Mouse (Mus musculus): ENCODE results near the gene Fig4. TPM values are rescaled to one million over a fixed set of nuclear protein-coding genes. Genes with fewer than 3 reads are reported as not detected.

The Fig4 gene
- polyA plus RNA-seq, 1 experiment from 2014 or later: 36.4 TPM

GRCm38 (mm10) chr10:41214083-41214482 lies 89.0 kb downstream of the Fig4 start:
- H3K36me3 ChIP-seq (ENCODE audit: control insufficient read depth, insufficient read depth, low read length): no peaks in the 10 kb centered on the region
- no peaks in the 10 kb centered on the region for H3K27me3 ChIP-seq (ENCODE audit: control insufficient read depth, insufficient read depth, low read length)
- 90% methylated on average over 3 of the region's 3 CpGs for WGBS
- H3K4me1 ChIP-seq (ENCODE audit: control insufficient read depth, insufficient read depth, low read length): no peaks in the 10 kb centered on the region
- no peak for ATAC-seq (ENCODE audit: low read depth)
- H3K4me2 ChIP-seq (ENCODE audit: low read depth, low read length): no peak overlapping the region
- H3K9me3 ChIP-seq (ENCODE audit: control insufficient read depth, low read length): no peaks in the 10 kb centered on the region
- no peak overlapping the region for H3K9ac ChIP-seq (replicated peaks; ENCODE audit: low read depth, low read length)
- no peak overlapping the region for H3K27ac ChIP-seq (ENCODE audit: low read depth, low read length)
- H3K4me3 ChIP-seq (ENCODE audit: low read depth, low read length): no peak overlapping the region

- no peaks in the 10 kb centered on the region for H3K4me1 ChIP-seq (ENCODE audit: control insufficient read depth, insufficient read depth, low read length)
- WGBS: 74% methylated on average over 4 of the region's 4 CpGs
- no peaks in the 10 kb centered on the region for H3K9me3 ChIP-seq (ENCODE audit: control insufficient read depth, low read length)
- H3K36me3 ChIP-seq (ENCODE audit: control insufficient read depth, insufficient read depth, low read length): no peaks in the 10 kb centered on the region
- H3K27ac ChIP-seq (ENCODE audit: low read depth, low read length): no peak overlapping the region
- H3K4me3 ChIP-seq (ENCODE audit: low read depth, low read length): no peak overlapping the region
- H3K9ac ChIP-seq (replicated peaks; ENCODE audit: low read depth, low read length): no peak overlapping the region
- no peak overlapping the region for H3K4me2 ChIP-seq (ENCODE audit: low read depth, low read length)
- H3K27me3 ChIP-seq (ENCODE audit: control insufficient read depth, insufficient read depth, low read length): no peaks in the 10 kb centered on the region
- ATAC-seq (ENCODE audit: low read depth): 0 out of 2 replicates have a peak, but pooled peaks have one; percentile 49
Observed at GRCm38 (mm10) chr10:41209538-41209937, 93.5 kb downstream of the Fig4 start.

- H3K4me2 ChIP-seq (ENCODE audit: low read depth, low read length): no peak overlapping the region
- no peak overlapping the region for H3K9ac ChIP-seq (replicated peaks; ENCODE audit: low read depth, low read length)
- H3K27me3 ChIP-seq (ENCODE audit: control insufficient read depth, insufficient read depth, low read length): no peaks in the 10 kb centered on the region
- WGBS: 61% methylated on average over 6 of the region's 6 CpGs
- no peaks in the 10 kb centered on the region for H3K9me3 ChIP-seq (ENCODE audit: control insufficient read depth, low read length)
- no peaks in the 10 kb centered on the region for H3K4me1 ChIP-seq (ENCODE audit: control insufficient read depth, insufficient read depth, low read length)
- ATAC-seq (ENCODE audit: low read depth): no peak
- no peak overlapping the region for H3K27ac ChIP-seq (ENCODE audit: low read depth, low read length)
- no peak overlapping the region for H3K4me3 ChIP-seq (ENCODE audit: low read depth, low read length)
- H3K36me3 ChIP-seq (ENCODE audit: control insufficient read depth, insufficient read depth, low read length): no peaks in the 10 kb centered on the region
Observed at GRCm38 (mm10) chr10:41208860-41209377, 94.1 kb downstream of the Fig4 start.

- H3K4me2 ChIP-seq (ENCODE audit: low read depth, low read length): no peak overlapping the region
- 75% methylated on average over 2 of the region's 2 CpGs for WGBS
- no peaks in the 10 kb centered on the region for H3K4me1 ChIP-seq (ENCODE audit: control insufficient read depth, insufficient read depth, low read length)
- ATAC-seq (ENCODE audit: low read depth): no peak
- no peak overlapping the region for H3K4me3 ChIP-seq (ENCODE audit: low read depth, low read length)
- no peaks in the 10 kb centered on the region for H3K36me3 ChIP-seq (ENCODE audit: control insufficient read depth, insufficient read depth, low read length)
- H3K27me3 ChIP-seq (ENCODE audit: control insufficient read depth, insufficient read depth, low read length): no peaks in the 10 kb centered on the region
- H3K9ac ChIP-seq (replicated peaks; ENCODE audit: low read depth, low read length): no peak overlapping the region
- H3K27ac ChIP-seq (ENCODE audit: low read depth, low read length): no peak overlapping the region
- no peaks in the 10 kb centered on the region for H3K9me3 ChIP-seq (ENCODE audit: control insufficient read depth, low read length)
Observed at GRCm38 (mm10) chr10:41205647-41206046, 97.4 kb downstream of the Fig4 start.

DNA sequence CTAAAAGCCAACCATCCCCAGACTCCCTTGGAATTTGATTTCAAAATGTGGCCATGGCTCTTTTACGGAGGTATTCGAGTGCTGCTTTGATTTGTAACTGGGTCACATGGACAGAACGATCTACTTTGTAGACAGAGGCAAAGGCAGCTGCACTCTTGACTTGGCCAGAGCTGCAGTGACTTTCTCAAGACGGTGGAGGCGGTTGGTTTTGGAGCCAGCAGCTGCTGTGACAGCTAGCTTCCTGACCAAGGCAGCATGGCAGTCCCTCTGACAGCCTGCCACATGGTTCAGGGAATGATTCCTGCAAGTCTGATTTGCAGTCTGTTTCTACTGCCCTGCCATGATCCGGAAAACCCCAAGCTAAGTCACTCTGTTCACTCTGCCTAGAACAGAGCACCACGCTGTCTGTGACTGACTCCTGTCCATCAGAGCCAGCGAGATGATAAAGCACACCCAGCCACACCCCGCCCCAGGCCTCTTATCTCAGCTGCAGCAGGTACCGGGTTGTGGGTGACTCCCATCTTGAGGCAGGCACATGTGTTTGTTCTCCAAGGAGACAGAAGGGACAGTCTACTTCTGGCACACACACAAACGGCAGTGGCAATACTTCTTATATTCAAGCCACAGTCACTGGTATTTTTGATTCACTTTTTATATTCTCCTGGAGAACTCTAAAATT lies 98.3 kb downstream of the Fig4 start:
- Histone ChIP-seq H3K36me3 (ENCODE audit: control insufficient read depth, insufficient read depth, low read length) (no peaks in the 10 kb centered on the region), H3K4me3 (ENCODE audit: low read depth, low read length) (no peak overlapping the region), H3K9me3 (ENCODE audit: control insufficient read depth, low read length) (no peaks in the 10 kb centered on the region), H3K4me1 (ENCODE audit: control insufficient read depth, insufficient read depth, low read length) (no peaks in the 10 kb centered on the region), H3K27ac (ENCODE audit: low read depth, low read length) (no peak overlapping the region), H3K4me2 (ENCODE audit: low read depth, low read length) (no peak overlapping the region), H3K9ac (replicated peaks; ENCODE audit: low read depth, low read length) (no peak overlapping the region), H3K27me3 (ENCODE audit: control insufficient read depth, insufficient read depth, low read length) (no peaks in the 10 kb centered on the region)
- 79% methylated on average over 11 of the region's 11 CpGs for WGBS
- no peak for ATAC-seq (ENCODE audit: low read depth)

- Histone ChIP-seq H3K36me3 (ENCODE audit: control insufficient read depth, insufficient read depth, low read length) (no peaks in the 10 kb centered on the region), H3K27ac (ENCODE audit: low read depth, low read length) (no peak overlapping the region), H3K4me1 (ENCODE audit: control insufficient read depth, insufficient read depth, low read length) (no peaks in the 10 kb centered on the region), H3K9ac (replicated peaks; ENCODE audit: low read depth, low read length) (no peak overlapping the region), H3K4me3 (ENCODE audit: low read depth, low read length) (no peak overlapping the region), H3K9me3 (ENCODE audit: control insufficient read depth, low read length) (no peaks in the 10 kb centered on the region), H3K27me3 (ENCODE audit: control insufficient read depth, insufficient read depth, low read length) (no peaks in the 10 kb centered on the region), H3K4me2 (ENCODE audit: low read depth, low read length) (no peak overlapping the region)
- 61% methylated on average over 5 of the region's 5 CpGs for WGBS
- no peak for ATAC-seq (ENCODE audit: low read depth)
Observed at GRCm38 (mm10) chr10:41204191-41204590, 98.9 kb downstream of the Fig4 start.

GRCm38 (mm10) chr10:41198719-41199118 lies 104.3 kb downstream of the Fig4 start:
- ATAC-seq (ENCODE audit: low read depth): peak; percentile 68; the same call in 1 of the 2 replicates
- H3K36me3 ChIP-seq (ENCODE audit: control insufficient read depth, insufficient read depth, low read length): no peaks in the 10 kb centered on the region
- no peaks in the 10 kb centered on the region for H3K4me1 ChIP-seq (ENCODE audit: control insufficient read depth, insufficient read depth, low read length)
- no peaks in the 10 kb centered on the region for H3K9me3 ChIP-seq (ENCODE audit: control insufficient read depth, low read length)
- no peak overlapping the region for H3K9ac ChIP-seq (replicated peaks; ENCODE audit: low read depth, low read length)
- no peak overlapping the region for H3K4me2 ChIP-seq (ENCODE audit: low read depth, low read length)
- H3K27ac ChIP-seq (ENCODE audit: low read depth, low read length): no peak overlapping the region
- 36% methylated on average over 6 of the region's 6 CpGs for WGBS
- H3K27me3 ChIP-seq (ENCODE audit: control insufficient read depth, insufficient read depth, low read length): no peaks in the 10 kb centered on the region
- H3K4me3 ChIP-seq (ENCODE audit: low read depth, low read length): no peak overlapping the region

DNA sequence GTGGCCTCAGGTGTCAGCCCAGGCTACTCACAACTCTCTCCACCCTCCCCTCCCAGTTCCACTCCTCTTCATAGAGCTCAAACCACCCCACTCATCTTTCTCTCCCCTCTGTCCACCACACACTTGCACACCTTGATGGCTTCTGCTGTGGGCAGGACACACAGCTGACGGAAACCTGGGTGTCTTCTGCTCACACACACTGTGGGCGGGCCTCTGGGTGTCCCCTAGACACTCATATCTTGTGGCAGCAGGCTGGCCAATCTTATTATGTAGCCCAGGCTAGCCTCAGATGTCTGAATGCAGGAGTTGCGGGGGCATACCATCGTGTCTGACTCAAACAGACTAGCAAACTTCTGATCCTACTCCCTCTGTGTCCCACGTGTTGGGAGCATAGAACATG lies 105.3 kb downstream of the Fig4 start:
- H3K9ac ChIP-seq (replicated peaks; ENCODE audit: low read depth, low read length): no peak overlapping the region
- H3K4me3 ChIP-seq (ENCODE audit: low read depth, low read length): no peak overlapping the region
- no peaks in the 10 kb centered on the region for H3K4me1 ChIP-seq (ENCODE audit: control insufficient read depth, insufficient read depth, low read length)
- no peaks in the 10 kb centered on the region for H3K9me3 ChIP-seq (ENCODE audit: control insufficient read depth, low read length)
- no peaks in the 10 kb centered on the region for H3K36me3 ChIP-seq (ENCODE audit: control insufficient read depth, insufficient read depth, low read length)
- H3K27ac ChIP-seq (ENCODE audit: low read depth, low read length): no peak overlapping the region
- 95% methylated on average over 5 of the region's 5 CpGs for WGBS
- no peaks in the 10 kb centered on the region for H3K27me3 ChIP-seq (ENCODE audit: control insufficient read depth, insufficient read depth, low read length)
- peak; percentile 34; the same call in 1 of the 2 replicates for ATAC-seq (ENCODE audit: low read depth)
- no peak overlapping the region for H3K4me2 ChIP-seq (ENCODE audit: low read depth, low read length)

DNA sequence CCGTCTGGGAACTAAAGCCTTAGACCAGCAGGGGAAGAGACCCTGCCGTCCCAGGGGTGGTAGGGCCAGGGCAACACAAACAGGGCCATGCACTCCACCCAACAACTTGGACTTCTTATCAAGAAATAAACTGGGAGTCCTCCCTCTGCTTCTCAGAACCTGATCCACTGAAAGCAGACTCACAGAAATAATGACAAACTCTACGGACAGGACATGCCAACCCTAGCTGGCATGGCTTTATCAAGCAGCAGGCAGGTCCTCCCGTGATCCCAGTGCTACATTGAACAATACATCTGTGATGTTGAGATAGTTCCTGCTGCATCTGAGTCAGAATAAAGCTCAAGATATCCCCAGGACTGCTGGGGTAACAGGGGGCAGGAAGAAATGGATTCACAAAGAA lies 106.8 kb downstream of the Fig4 start:
- 83% methylated on average over 4 of the region's 4 CpGs for WGBS
- no peak overlapping the region for H3K9ac ChIP-seq (replicated peaks; ENCODE audit: low read depth, low read length)
- no peak for ATAC-seq (ENCODE audit: low read depth)
- no peaks in the 10 kb centered on the region for H3K36me3 ChIP-seq (ENCODE audit: control insufficient read depth, insufficient read depth, low read length)
- no peaks in the 10 kb centered on the region for H3K9me3 ChIP-seq (ENCODE audit: control insufficient read depth, low read length)
- no peaks in the 10 kb centered on the region for H3K27me3 ChIP-seq (ENCODE audit: control insufficient read depth, insufficient read depth, low read length)
- no peaks in the 10 kb centered on the region for H3K4me1 ChIP-seq (ENCODE audit: control insufficient read depth, insufficient read depth, low read length)
- H3K4me3 ChIP-seq (ENCODE audit: low read depth, low read length): no peak overlapping the region
- no peak overlapping the region for H3K27ac ChIP-seq (ENCODE audit: low read depth, low read length)
- no peak overlapping the region for H3K4me2 ChIP-seq (ENCODE audit: low read depth, low read length)

Measured in neural tube, embryonic 14.5 days (tissue).